Mouse (Mus musculus) common myeloid progenitor, adult 5-6 weeks (primary cell): ENCODE measurements around the gene Zbtb8os. TPM values are rescaled to one million over a fixed set of nuclear protein-coding genes. Genes with fewer than 3 reads are reported as not detected.

Source experiments
- ATAC-seq: replicated peaks from 2 replicates; pipeline ENCODE4 v1.8.0; 2016; ENCODE audit warnings: low read depth, mild to moderate bottlenecking, moderate TSS enrichment, inconsistent platforms; ENCODE audit not compliant: poor library complexity, severe bottlenecking
- total RNA-seq: library from RNA; stranded (forward); fragments of 200-1000, 187-1606 nt; gene quantifications from 2 replicates; pipeline ENCODE4 v1.2.3, GENCODE M21; 2017

The Zbtb8os gene
- total RNA-seq, result 59.1 and 73.1 TPM in 2 replicates

DNA sequence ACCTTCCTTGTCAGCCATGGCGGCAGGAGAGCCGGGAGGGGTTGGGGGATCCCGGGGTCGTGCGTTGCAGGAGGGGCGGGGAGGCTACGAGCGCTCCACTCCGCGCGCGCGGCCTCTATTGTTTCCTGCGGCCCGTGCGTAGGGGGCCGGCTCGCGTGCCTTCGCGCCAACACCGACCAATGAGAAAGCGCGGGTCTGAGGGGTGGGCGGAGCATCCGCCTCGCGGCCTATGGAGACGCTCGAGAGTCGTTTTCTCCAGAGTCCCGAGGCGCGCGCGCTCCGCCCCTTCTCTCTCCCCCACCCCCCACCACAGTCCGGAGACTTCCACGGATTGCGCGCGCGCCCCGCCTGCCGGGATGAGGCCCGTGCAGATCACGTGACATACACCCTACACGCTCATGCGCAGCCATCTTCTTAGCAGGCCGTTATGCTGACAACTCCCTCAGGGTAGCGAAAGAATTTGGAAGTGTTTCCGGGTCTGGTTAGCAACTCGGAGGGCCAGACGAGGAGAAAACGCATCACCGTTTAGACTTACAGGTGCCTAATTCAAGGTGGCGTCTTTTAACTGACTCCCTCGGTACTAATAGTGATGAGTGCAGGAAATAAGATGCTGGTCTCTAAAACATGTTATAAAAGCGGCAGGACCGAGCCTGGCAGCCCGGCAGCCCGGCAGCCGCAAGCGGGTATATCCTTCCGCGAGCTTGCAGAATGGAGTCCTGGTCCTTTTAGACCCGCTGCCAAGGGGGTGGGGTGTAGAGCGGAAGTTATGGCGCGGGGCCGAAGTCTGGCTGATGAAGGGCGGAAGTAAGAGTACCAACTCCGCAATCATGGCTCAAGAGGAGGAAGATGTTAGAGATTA lies at the start of gene Zbtb8os, which contains the start of gene Rbbp4:
TSS of gene Zbtb8os (plus strand) at position 480 of the 859 bp plus-strand sequence.
TSS of gene Rbbp4 (minus strand) at position 155 of the 859 bp plus-strand sequence.
- ATAC-seq, result peak; percentile 82

DNA sequence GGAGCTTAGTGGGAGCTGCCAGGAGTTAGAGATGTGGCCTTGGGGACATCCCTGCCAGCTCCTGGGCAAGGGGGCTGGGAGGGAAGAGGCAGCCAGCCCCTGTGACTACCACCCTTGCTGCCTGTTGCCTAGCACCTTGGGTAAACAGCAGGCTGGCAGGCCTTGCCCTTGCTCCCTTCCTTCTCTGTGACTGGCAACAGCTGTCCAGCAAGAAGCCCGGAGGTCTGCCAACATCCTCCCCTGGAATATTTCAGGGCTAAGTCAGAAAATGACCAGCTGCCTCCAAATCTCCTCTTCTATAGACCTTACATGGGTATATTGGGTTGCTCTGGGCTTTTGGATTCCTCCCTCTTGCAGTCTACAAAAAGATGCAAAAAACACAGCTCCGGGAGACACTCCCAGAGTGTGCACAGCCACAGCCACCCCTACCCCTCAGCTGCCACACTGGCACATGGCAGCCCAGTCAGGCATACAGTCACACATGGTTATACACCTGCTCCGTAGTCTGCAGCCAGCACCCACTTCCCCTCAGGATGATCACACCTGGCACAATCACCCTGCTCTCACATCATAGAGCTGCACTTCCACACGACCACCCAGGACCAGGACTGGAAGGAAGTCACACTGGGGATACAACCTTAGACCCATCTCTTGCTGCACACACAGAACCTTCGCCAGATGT lies 49.4 kb upstream of the Zbtb8os start:
- 0 out of 2 replicates have a peak, but pooled peaks have one; percentile 10 for ATAC-seq

DNA sequence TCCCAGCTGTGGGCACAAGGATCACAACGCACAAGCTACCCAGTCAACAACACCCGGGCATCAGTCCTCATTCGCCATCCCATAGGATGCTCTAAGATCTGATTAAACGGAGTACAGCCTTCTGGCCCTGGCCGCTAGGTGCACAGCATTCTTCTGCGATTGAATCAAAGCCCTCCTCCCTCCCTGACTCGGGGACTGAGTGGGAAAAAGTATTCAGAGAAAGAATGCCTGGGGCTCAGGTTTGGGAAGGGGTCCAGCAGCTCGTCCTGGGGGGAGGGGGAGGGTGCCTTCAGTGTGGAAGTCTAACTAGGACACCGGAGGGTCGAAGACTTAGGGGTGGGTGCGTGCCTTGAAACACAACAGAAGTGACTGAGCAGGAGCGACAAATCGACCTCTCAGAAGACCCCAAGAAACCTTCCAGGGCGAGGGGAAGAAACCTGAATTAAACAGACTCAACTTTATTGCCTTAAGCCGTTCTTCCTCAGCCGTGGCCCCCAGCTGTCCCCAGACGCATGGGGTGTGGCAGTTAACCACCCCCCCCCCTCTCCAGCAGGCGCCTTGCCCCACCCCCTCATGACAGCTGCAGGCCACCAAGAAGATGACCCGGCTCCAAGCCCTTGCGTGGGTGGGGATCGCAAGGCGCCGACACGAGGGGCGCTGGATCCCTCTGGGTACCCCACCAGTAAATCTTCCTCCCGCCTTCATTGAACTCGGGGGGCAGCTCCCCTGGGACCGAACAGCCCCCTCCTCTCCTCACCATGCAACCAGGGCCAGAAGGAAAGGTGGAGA lies 48.6 kb upstream of the Zbtb8os start:
- ATAC-seq, result peak; percentile 21; the same call in 1 of the 2 replicates

- ATAC-seq, result peak; percentile 50
These were observed 48.0 kb upstream of the Zbtb8os start, which contains the start of gene Sync for GRCm38 (mm10) chr4:129287472-129287981. Gene Sync (plus strand): TSS chr4:129287617.

- no peak for ATAC-seq
These were observed 47.4 kb upstream of the Zbtb8os start for GRCm38 (mm10) chr4:129288067-129288466.

DNA sequence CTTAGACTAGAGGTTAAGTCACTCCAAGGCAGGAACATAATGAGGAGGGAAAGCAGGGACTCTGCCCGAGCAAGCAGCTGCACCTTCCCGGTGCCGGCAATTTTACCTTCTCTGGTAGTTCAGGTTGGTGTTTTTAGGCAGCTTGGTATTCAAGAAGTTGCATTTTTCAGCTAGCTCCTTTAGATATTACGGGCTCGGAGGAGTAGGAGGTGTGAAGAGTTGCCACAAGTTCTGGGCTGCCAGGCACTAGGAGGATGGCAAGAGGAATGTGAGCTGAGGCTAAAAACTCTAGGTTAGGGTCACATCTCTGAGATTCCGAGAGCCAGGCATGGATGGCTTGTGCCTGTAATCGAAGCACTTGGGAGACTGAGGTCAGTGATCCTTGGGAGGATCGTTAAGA lies 45.8 kb upstream of the Zbtb8os start:
- no peak for ATAC-seq

- ATAC-seq, result no peak
These were observed 42.7 kb upstream of the Zbtb8os start for GRCm38 (mm10) chr4:129292831-129293230.

- no peak for ATAC-seq
These were observed 41.8 kb upstream of the Zbtb8os start for GRCm38 (mm10) chr4:129293702-129294101.

DNA sequence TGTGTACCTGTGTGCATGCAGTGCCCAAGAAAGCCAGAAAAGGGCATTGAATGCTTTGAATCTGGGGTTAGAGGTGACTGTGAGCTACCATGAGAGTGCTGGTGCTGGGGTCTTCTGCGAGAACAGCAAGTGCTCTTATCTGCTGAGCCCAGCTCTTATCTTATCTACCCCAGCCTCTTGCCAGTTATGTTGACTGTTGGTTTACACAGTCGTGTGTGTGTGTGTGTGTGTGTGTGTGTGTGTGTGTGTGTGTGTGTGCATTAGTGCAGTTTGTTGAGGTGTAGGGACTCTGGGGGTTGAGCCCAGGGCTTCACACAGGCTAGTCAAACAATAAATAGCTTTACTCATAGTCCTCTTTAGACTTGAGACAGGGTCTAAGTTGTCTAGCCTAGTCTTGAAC lies 40.3 kb upstream of the Zbtb8os start:
- ATAC-seq, result peak; percentile 43; the same call in 1 of the 2 replicates

DNA sequence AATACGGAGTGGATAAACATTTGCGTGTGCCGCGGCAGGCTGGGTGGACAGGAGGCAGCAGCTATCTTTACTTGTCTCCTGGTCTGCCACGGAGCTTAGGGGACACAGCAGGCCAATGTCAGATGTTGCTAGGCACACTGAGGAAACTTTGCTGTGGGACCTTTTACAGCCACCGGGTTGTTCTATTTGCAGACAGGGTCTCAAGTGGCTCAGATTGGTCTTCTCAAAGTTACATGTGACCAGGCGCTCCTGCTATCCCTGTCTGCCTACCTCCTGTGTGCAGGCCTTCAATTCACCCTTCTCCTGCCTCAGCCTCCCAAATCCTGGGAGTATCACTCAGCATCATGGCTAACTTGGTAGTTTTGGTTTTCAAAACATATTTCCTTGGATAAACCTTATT lies 39.4 kb upstream of the Zbtb8os start:
- no peak for ATAC-seq

- ATAC-seq, result no peak
These were observed 37.8 kb upstream of the Zbtb8os start for GRCm38 (mm10) chr4:129297724-129298123.

GRCm38 (mm10) chr4:129299121-129299520 lies 36.4 kb upstream of the Zbtb8os start:
- ATAC-seq, result no peak

- ATAC-seq, result no peak
These were observed 32.1 kb upstream of the Zbtb8os start for GRCm38 (mm10) chr4:129303401-129303800.

DNA sequence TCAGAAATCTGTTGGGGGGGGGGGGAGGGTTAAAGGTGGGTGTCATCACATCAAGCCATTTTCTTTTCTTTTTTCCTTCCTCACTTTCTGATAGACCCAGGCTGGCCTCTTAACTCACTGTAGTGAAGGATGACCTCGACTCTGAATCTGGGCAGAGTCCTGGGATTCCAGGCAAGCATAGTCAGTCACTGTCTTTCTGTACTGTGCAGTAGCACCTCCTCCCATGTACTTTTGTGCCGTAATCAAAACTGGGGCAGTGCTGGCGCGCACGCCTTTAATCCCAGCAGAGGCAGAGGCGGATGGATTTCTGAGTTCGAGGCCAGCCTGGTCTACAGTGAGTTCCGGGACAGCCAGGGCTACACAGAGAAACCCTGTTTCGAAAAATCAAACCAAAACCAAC lies 31.7 kb upstream of the Zbtb8os start:
- no peak for ATAC-seq

- ATAC-seq, result peak; percentile 39; the same call in 1 of the 2 replicates
These were observed 31.2 kb upstream of the Zbtb8os start for GRCm38 (mm10) chr4:129304306-129304705.

DNA sequence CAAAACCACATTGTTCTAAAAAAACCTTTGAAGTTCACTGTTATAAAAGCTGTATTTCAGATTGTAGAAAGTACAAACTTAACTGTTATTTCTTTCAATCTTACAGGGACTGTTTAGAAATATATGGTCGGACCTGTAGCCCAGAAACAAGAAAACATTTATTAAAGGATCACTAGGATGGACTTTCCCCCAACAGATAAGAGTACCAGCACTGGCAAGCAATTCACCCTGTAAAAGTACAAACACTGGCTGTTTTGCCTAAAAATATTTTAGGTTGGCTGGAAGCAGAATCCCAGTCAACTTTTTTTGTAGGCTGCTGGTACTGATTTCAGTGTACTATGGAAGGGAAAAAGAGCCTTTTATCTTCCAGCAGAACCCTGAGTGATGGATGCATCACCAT lies 27.6 kb upstream of the Zbtb8os start:
- no peak for ATAC-seq

GRCm38 (mm10) chr4:129313886-129314285 lies 21.6 kb upstream of the Zbtb8os start:
- ATAC-seq, result no peak

DNA sequence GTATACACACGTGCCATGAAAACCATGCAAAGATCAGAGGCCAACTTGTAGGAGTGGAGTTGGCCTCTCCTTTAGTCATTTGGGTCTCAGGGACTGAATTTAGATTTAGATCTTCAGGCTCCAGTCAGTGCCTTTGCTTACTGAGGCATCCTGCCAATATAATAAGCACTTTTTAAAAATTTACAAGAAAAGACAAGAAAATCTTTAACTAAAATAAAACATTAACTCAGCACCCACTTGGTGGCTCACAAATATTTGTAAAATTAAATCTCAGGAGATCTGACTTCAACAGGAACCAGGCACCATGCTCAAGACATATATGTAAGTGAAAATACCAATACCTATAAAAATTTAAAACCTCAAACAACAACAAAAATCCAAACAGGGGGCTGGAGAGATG lies 14.6 kb upstream of the Zbtb8os start:
- no peak for ATAC-seq

GRCm38 (mm10) chr4:129322042-129322441 lies 13.5 kb upstream of the Zbtb8os start:
- ATAC-seq, result no peak

GRCm38 (mm10) chr4:129323491-129323890 lies 12.0 kb upstream of the Zbtb8os start:
- ATAC-seq, result no peak
